Mouse (Mus musculus) G1E (cell line): ENCODE data around the gene Myo3b.

Experiments used
- CTCF ChIP-seq: IDR thresholded peaks from 2 replicates; pipeline ENCODE4 v1.5.1; 2012; ENCODE audit warnings: low read depth, low read length, inconsistent platforms, mixed read lengths
- GATA1 ChIP-seq: IDR thresholded peaks from 2 replicates; pipeline ENCODE4 v1.6.1; 2012; ENCODE audit warnings: borderline replicate concordance, low read length, inconsistent platforms, mixed read lengths
- POLR2AphosphoS5 ChIP-seq: IDR thresholded peaks from 2 replicates; pipeline ENCODE4 v1.6.1; 2012; ENCODE audit warnings: low read depth, low read length, inconsistent platforms; ENCODE audit not compliant: insufficient replicate concordance
- TAL1 ChIP-seq: conservative IDR thresholded peaks from 2 replicates; pipeline ENCODE4 v1.6.1; 2012; ENCODE audit warnings: low read depth, low read length, inconsistent platforms, mixed read lengths

GRCm38 (mm10) chr2:70315734-70316133, 276.8 kb downstream of the Myo3b start:
- TF ChIP-seq CTCF (no peak), GATA1 (no peak), POLR2AphosphoS5 (no peak), TAL1 (no peak)
